Mouse (Mus musculus) intestine, embryonic 15.5 days (tissue): ENCODE measurements around the gene Hist1h2bl. TPM values are rescaled to one million over a fixed set of nuclear protein-coding genes. Genes with fewer than 3 reads are reported as not detected.
A peak's percentile ranks its signal among the peaks of the same experiment; 100 is the strongest.
"Not testable (repeated sequence)": the region's sequence is repeated elsewhere in the genome, so short reads cannot be mapped to it uniquely, and the experiment has no call there.

Experiments
- ATAC-seq: fragments of 200-750 bp; cut with Nextera tagmentation; 2 replicates; pipeline ENCODE4 v1.8.0; 2017; ENCODE audit warnings: moderate TSS enrichment, moderate library complexity
- H3K27ac ChIP-seq: fragments of 300-500 bp; sonication (generic); 2 replicates; pipeline ENCODE4 v1.5.1; 2015; ENCODE audit warnings: mild to moderate bottlenecking, inconsistent platforms
- H3K27me3 ChIP-seq: fragments of 300-500 bp; sonication (generic); replicated peaks from 2 replicates; pipeline ENCODE4 v1.6.1; 2015; ENCODE audit warnings: inconsistent platforms
- H3K36me3 ChIP-seq: fragments of 300-500 bp; sonication (generic); 2 replicates; pipeline ENCODE4 v1.6.1; 2015; ENCODE audit warnings: inconsistent platforms
- H3K4me1 ChIP-seq: fragments of 300-500 bp; sonication (generic); replicated peaks from 2 replicates; pipeline ENCODE4 v1.6.1; 2015; ENCODE audit warnings: inconsistent platforms
- H3K4me2 ChIP-seq: fragments of 300-500 bp; sonication (generic); replicated peaks from 2 replicates; pipeline ENCODE4 v1.6.1; 2015; ENCODE audit warnings: mild to moderate bottlenecking, inconsistent platforms
- H3K4me3 ChIP-seq: fragments of 300-500 bp; sonication (generic); replicated peaks from 2 replicates; pipeline ENCODE4 v1.5.1; 2015; ENCODE audit warnings: inconsistent platforms
- H3K9ac ChIP-seq: fragments of 300-500 bp; sonication (generic); 2 replicates; pipeline ENCODE4 v1.6.1; 2015; ENCODE audit warnings: inconsistent platforms
- H3K9me3 ChIP-seq: fragments of 300-500 bp; sonication (generic); 2 replicates; pipeline ENCODE4 v1.6.1; 2016; ENCODE audit warnings: inconsistent platforms
- WGBS: fragments of 180-500 bp; shearing (Covaris S2); methylation state at CpG from one replicate; pipeline ENCODE4 v1.1.7; 2015; 5-methylcytosine and 5-hydroxymethylcytosine counted together
- polyA plus RNA-seq: library from polyadenylated mRNA; unstranded; fragments of >200 nt; fragmentation: Nextera tagmentation; extraction: Ambion mirVana; gene quantifications from 2 replicates; pipeline ENCODE4 v1.2.1, GENCODE M21; 2015

Hist1h2bl gene
- polyA plus RNA-seq, result 1.4 and 4.3 TPM in 2 replicates

GRCm38 (mm10) chr13:21715864-21716539 is at the start of gene Hist1h2bl, which contains the start of gene Hist1h2ai:
TSS of gene Hist1h2bl (minus strand) at chr13:21716143.
TSS of gene Hist1h2ai (plus strand) at chr13:21716422.
- Histone ChIP-seq H3K9ac (peak within 1 kb of the TSS; percentile 54), H3K4me2 (peak within 1 kb of the TSS; percentile 74), H3K27ac (peak within 1 kb of the TSS; percentile 93), H3K4me1 (peaks cover 16% of the 10 kb centered on the region), H3K4me3 (peak within 1 kb of the TSS; percentile 39)
- not testable (repeated sequence) for H3K27me3 ChIP-seq, H3K9me3 ChIP-seq, H3K36me3 ChIP-seq
- under 1% methylated on average over 36 of the region's 50 CpGs for WGBS
- ATAC-seq, result peak; percentile 94

GRCm38 (mm10) chr13:21755707-21756106 is 39.8 kb upstream of the Hist1h2bl start:
- H3K27ac ChIP-seq, result no peak overlapping the region
- H3K9me3 ChIP-seq, result no peaks in the 10 kb centered on the region
- 63% methylated on average over 1 of the region's 1 CpGs for WGBS
- 0 out of 2 replicates have a peak, but pooled peaks cover 2% of the 10 kb centered on the region for H3K4me1 ChIP-seq
- no peak overlapping the region for H3K9ac ChIP-seq
- no peaks in the 10 kb centered on the region for H3K27me3 ChIP-seq
- H3K4me2 ChIP-seq, result no peak overlapping the region
- no peaks in the 10 kb centered on the region for H3K36me3 ChIP-seq
- ATAC-seq, result no peak
- H3K4me3 ChIP-seq, result no peak overlapping the region

GRCm38 (mm10) chr13:21754294-21755001 is 38.5 kb upstream of the Hist1h2bl start:
- H3K36me3 ChIP-seq, H3K27me3 ChIP-seq, ATAC-seq, H3K4me1 ChIP-seq, H3K9me3 ChIP-seq: not testable (repeated sequence)
- peak overlapping the region; percentile 70 for H3K4me2 ChIP-seq
- WGBS, result under 1% methylated on average over 17 of the region's 26 CpGs
- H3K27ac ChIP-seq, result peak overlapping the region; percentile 91
- H3K9ac ChIP-seq, result peak overlapping the region; percentile 48
- H3K4me3 ChIP-seq, result peak overlapping the region; percentile 43

GRCm38 (mm10) chr13:21753524-21754285 is 37.8 kb upstream of the Hist1h2bl start, which contains the start of the genes Hist1h2ak and Hist1h2bn:
TSS of gene Hist1h2ak (minus strand) at chr13:21753827.
TSS of gene Hist1h2bn (plus strand) at chr13:21754123.
- H3K4me2 ChIP-seq, result peak within 1 kb of the TSS; percentile 70
- H3K27ac ChIP-seq, result peak within 1 kb of the TSS; percentile 91
- H3K9ac ChIP-seq, result peak within 1 kb of the TSS; percentile 58
- H3K9me3 ChIP-seq, H3K36me3 ChIP-seq, H3K4me1 ChIP-seq, H3K27me3 ChIP-seq: not testable (repeated sequence)
- peak; percentile 94 for ATAC-seq
- WGBS, result under 1% methylated on average over 48 of the region's 50 CpGs
- peak within 1 kb of the TSS; percentile 43 for H3K4me3 ChIP-seq

- Histone ChIP-seq H3K4me2 (peak overlapping the region; percentile 70), H3K27me3 (no peaks in the 10 kb centered on the region), H3K9ac (peak overlapping the region; percentile 58), H3K4me1 (0 out of 2 replicates have a peak, but pooled peaks cover 2% of the 10 kb centered on the region), H3K9me3 (no peaks in the 10 kb centered on the region), H3K36me3 (no peaks in the 10 kb centered on the region), H3K4me3 (peak overlapping the region; percentile 43), H3K27ac (peak overlapping the region; percentile 91)
- no peak for ATAC-seq
- 1% methylated on average over 10 of the region's 10 CpGs for WGBS
These were observed 37.1 kb upstream of the Hist1h2bl start for GRCm38 (mm10) chr13:21753051-21753523.

- no peak overlapping the region; the same call in 1 of the 2 replicates for H3K4me3 ChIP-seq
- 0 out of 2 replicates have a peak, but pooled peaks cover 5% of the 10 kb centered on the region for H3K4me1 ChIP-seq
- no peaks in the 10 kb centered on the region for H3K9me3 ChIP-seq
- 26% methylated on average over 3 of the region's 3 CpGs for WGBS
- H3K36me3 ChIP-seq, result no peaks in the 10 kb centered on the region
- H3K27me3 ChIP-seq, result no peaks in the 10 kb centered on the region
- 0 out of 2 replicates have a peak overlapping the region, but pooled peaks have one; percentile 11 for H3K27ac ChIP-seq
- H3K9ac ChIP-seq, result no peak overlapping the region
- peak overlapping the region; percentile 70; the same call in 1 of the 2 replicates for H3K4me2 ChIP-seq
- ATAC-seq, result no peak
These were observed 36.4 kb upstream of the Hist1h2bl start for GRCm38 (mm10) chr13:21752356-21752755.

- no peak overlapping the region for H3K4me3 ChIP-seq
- 0 out of 2 replicates have a peak, but pooled peaks cover 6% of the 10 kb centered on the region for H3K4me1 ChIP-seq
- H3K27me3 ChIP-seq, result no peaks in the 10 kb centered on the region
- peak overlapping the region; percentile 11; the same call in 1 of the 2 replicates for H3K27ac ChIP-seq
- no peaks in the 10 kb centered on the region for H3K36me3 ChIP-seq
- ATAC-seq, result no peak
- 61% methylated on average over 3 of the region's 3 CpGs for WGBS
- H3K4me2 ChIP-seq, result no peak overlapping the region
- no peak overlapping the region for H3K9ac ChIP-seq
- H3K9me3 ChIP-seq, result no peaks in the 10 kb centered on the region
These were observed 35.9 kb upstream of the Hist1h2bl start for GRCm38 (mm10) chr13:21751827-21752226.

GRCm38 (mm10) chr13:21751417-21751816 is 35.5 kb upstream of the Hist1h2bl start:
- ATAC-seq, result no peak
- H3K27ac ChIP-seq, result no peak overlapping the region
- H3K27me3 ChIP-seq, result no peaks in the 10 kb centered on the region
- no peak overlapping the region for H3K4me2 ChIP-seq
- H3K36me3 ChIP-seq, result no peaks in the 10 kb centered on the region
- H3K4me1 ChIP-seq, result 0 out of 2 replicates have a peak, but pooled peaks cover 6% of the 10 kb centered on the region
- H3K4me3 ChIP-seq, result no peak overlapping the region
- H3K9ac ChIP-seq, result no peak overlapping the region
- no peaks in the 10 kb centered on the region for H3K9me3 ChIP-seq

- H3K27ac ChIP-seq, result peak within 1 kb of the TSS; percentile 94
- peak within 1 kb of the TSS; percentile 53 for H3K9ac ChIP-seq
- not testable (repeated sequence) for H3K9me3 ChIP-seq, H3K4me1 ChIP-seq, H3K27me3 ChIP-seq, H3K36me3 ChIP-seq
- peak within 1 kb of the TSS; percentile 44 for H3K4me3 ChIP-seq
- under 1% methylated on average over 51 of the region's 56 CpGs for WGBS
- H3K4me2 ChIP-seq, result peak within 1 kb of the TSS; percentile 62
- ATAC-seq, result peak; percentile 84
These were observed 34.4 kb upstream of the Hist1h2bl start, which contains the start of gene Hist1h4k for GRCm38 (mm10) chr13:21750159-21751017. TSS of gene Hist1h4k (minus strand) at chr13:21750505.

- Histone ChIP-seq H3K4me1 (0 out of 2 replicates have a peak, but pooled peaks cover 6% of the 10 kb centered on the region), H3K27me3 (no peaks in the 10 kb centered on the region), H3K9ac (peak overlapping the region; percentile 46), H3K4me3 (peak overlapping the region; percentile 44), H3K9me3 (no peaks in the 10 kb centered on the region), H3K4me2 (peak overlapping the region; percentile 62), H3K36me3 (no peaks in the 10 kb centered on the region), H3K27ac (peak overlapping the region; percentile 94)
- WGBS, result 4% methylated on average over 5 of the region's 5 CpGs
- ATAC-seq, result no peak
These were observed 33.6 kb upstream of the Hist1h2bl start for GRCm38 (mm10) chr13:21749387-21750158.
